Mouse (Mus musculus): ENCODE measurements around the gene Gngt2.

DNA sequence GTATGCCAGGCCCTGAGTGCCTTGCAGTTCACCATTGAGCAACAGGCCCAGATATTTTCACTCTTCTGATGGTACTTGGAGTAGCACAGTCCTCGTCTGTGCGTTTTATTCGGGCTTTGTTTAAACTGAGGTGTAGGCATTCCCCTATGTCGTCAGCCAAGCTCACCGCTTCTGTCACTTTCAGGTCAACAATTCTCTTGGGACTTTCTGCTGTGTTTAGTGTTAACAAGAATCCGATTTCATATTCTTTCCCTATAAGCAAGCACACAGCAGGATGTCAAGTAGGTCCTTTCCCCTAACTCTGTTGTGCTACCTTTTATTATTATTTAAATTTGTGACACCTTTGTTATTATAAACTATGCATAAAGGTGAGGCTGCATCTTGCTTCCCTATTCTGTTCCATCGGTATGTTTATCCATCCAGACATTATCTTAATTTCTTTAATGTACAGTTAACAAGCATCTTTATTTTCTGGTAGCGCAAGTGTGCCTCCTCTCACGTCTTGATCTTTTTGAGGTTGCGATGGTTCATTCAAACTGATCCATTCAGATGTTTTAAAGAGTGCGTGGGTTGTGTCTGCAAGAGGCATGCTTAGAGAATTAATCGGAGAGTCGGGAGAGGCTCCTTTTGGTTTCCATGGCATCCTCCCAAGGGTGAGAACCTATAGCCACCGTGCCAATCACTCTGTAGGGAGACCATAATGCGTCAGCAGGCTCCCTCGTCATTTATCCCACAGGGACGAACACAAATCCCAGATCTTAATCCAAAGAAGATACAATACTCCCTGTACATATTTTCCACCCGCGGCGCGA lies 20.9 kb downstream of the Gngt2 start:
- TF ChIP-seq POLR2A (IDR thresholded peaks at IDR 0.05; ENCODE audit: borderline replicate concordance, low read depth, low read length) = no peak
- TF ChIP-seq CTCF (IDR thresholded peaks at IDR 0.05; ENCODE audit: low read depth, low read length) = no peak

Data from bone marrow macrophage, adult 2 months (primary cell).